ENCODE assay signal across 29 mouse cellular contexts in genomic region chr9:43131940-43132339, GRCm38 (mm10). TPM values are rescaled to one million over a fixed set of nuclear protein-coding genes. Genes with fewer than 3 reads are reported as not detected.
A peak's percentile ranks its signal among the peaks of the same experiment; 100 is the strongest.
DNase-seq lines count a peak whose midpoint lies in the region; ATAC-seq and TF ChIP-seq lines count a peak whose summit lies in the region.
"Had no signal": no experiment of that assay in that cellular context is flagged by ENCODE, and none has a peak within 500 bp of the region (broad histone marks: within the 10 kb centered on the region; RNA-seq: fewer than 3 reads in every experiment).

No protein-coding gene starts in this region.

- ATAC-seq in kidney, embryonic 16.5 days (ENCODE audit: low FRiP score, low TSS enrichment) = 0 out of 2 replicates have a peak, but pooled peaks have one; percentile 8
- ATAC-seq in lung, embryonic 14.5 days (ENCODE audit: insufficient read depth) = 0 out of 2 replicates have a peak, but pooled peaks have one; percentile 21
- ATAC-seq: CD4-positive, CD25-positive, alpha-beta regulatory T cell, adult 4 months; forebrain, embryonic 14.5 days; forebrain, postnatal 0 days; hindbrain, embryonic 16.5 days had no signal

- dilution Hi-C loops in CH12.LX (cut with MboI; ENCODE audit: extremely low pct_ligation_motif_present, extremely low pct_unique_long_range_greater_than_20kb, low sequenced_read_pairs) = no loop called here

- no peak overlapping the region for H3K9ac ChIP-seq in kidney, embryonic 16.5 days (replicated peaks; ENCODE audit: low read length)
- H3K9ac ChIP-seq in lung, embryonic 14.5 days = no peak overlapping the region
- no peak overlapping the region for H3K9ac ChIP-seq in CH12.LX (ENCODE audit: insufficient read depth, low read depth)
- no peak overlapping the region for H3K9ac ChIP-seq in ES-E14 (ENCODE audit: insufficient read depth, low read depth, low read length, poor library complexity, severe bottlenecking)
- H3K9ac ChIP-seq: embryonic facial prominence, embryonic 13.5 days; forebrain, postnatal 0 days; heart, embryonic 12.5 days; heart, embryonic 15.5 days; hindbrain, embryonic 13.5 days had no signal

- TF ChIP-seq RAD21 in CH12.LX (IDR thresholded peaks at IDR 0.05; ENCODE audit: low read depth, low read length) = no peak

- TF ChIP-seq CTCF in lung, embryonic 14.5 days (IDR thresholded peaks at IDR 0.05; ENCODE audit: low read depth) = no peak
- TF ChIP-seq CTCF in CH12.LX (conservative IDR thresholded peaks at IDR 0.05 in 1 of 2, IDR thresholded peaks at IDR 0.05 in 1 of 2; ENCODE audit: low read depth in 2 of 2, low read length in 2 of 2) = no peak

- no peaks in the 10 kb centered on the region for H3K9me3 ChIP-seq in kidney, embryonic 16.5 days (ENCODE audit: low read length)
- no peaks in the 10 kb centered on the region for H3K9me3 ChIP-seq in lung, embryonic 14.5 days (ENCODE audit: low read depth, low read length)
- H3K9me3 ChIP-seq in CH12.LX (replicated peaks; ENCODE audit: low read length) = peaks cover 3% of the 10 kb centered on the region
- no peaks in the 10 kb centered on the region for H3K9me3 ChIP-seq in ES-E14 (ENCODE audit: control insufficient read depth, insufficient read depth, low read depth, low read length)
- H3K9me3 ChIP-seq: embryonic facial prominence, embryonic 13.5 days; G1E; heart, embryonic 12.5 days; heart, embryonic 15.5 days; hindbrain, embryonic 10.5 days; hindbrain, embryonic 13.5 days had no signal

- no peak for TF ChIP-seq EP300 in CH12.LX (IDR thresholded peaks at IDR 0.05; ENCODE audit: low read length)

- no peak overlapping the region for H3K4me2 ChIP-seq in kidney, embryonic 16.5 days (replicated peaks; ENCODE audit: low read depth, low read length)
- no peak overlapping the region for H3K4me2 ChIP-seq in lung, embryonic 14.5 days
- H3K4me2 ChIP-seq in CH12.LX (ENCODE audit: insufficient read depth, low read depth, poor library complexity, severe bottlenecking) = no peak overlapping the region
- H3K4me2 ChIP-seq: embryonic facial prominence, embryonic 13.5 days; heart, embryonic 12.5 days; heart, embryonic 15.5 days; hindbrain, embryonic 13.5 days had no signal

- no peaks in the 10 kb centered on the region for H3K27me3 ChIP-seq in kidney, embryonic 16.5 days (ENCODE audit: insufficient read depth, low read length)
- H3K27me3 ChIP-seq in lung, embryonic 14.5 days (ENCODE audit: insufficient read depth, low read length) = no peaks in the 10 kb centered on the region
- peaks cover 10% of the 10 kb centered on the region for H3K27me3 ChIP-seq in CH12.LX (replicated peaks)
- H3K27me3 ChIP-seq: embryonic facial prominence, embryonic 13.5 days; heart, embryonic 12.5 days; heart, embryonic 15.5 days; hindbrain, embryonic 13.5 days had no signal

- H3K4me1 ChIP-seq in kidney, embryonic 16.5 days (ENCODE audit: insufficient read depth, low read length) = peaks cover 12% of the 10 kb centered on the region; the same call in 1 of the 2 replicates
- H3K4me1 ChIP-seq in lung, embryonic 14.5 days (ENCODE audit: insufficient read depth) = no peaks in the 10 kb centered on the region
- H3K4me1 ChIP-seq in CH12.LX (ENCODE audit: control insufficient read depth in 1 of 2, insufficient read depth in 2 of 2) (no peaks in the 10 kb centered on the region), ES-E14 (ENCODE audit: control insufficient read depth in 2 of 2, insufficient read depth in 2 of 2, low read length in 2 of 2, poor library complexity in 1 of 2) (peaks cover 0 to 21% of the 10 kb centered on the region in 2 experiments; a peak in 2 of 4 replicates)

- no peak for TF ChIP-seq POLR2A in CH12.LX (IDR thresholded peaks at IDR 0.05; ENCODE audit: low read depth, low read length)

- 75% methylated on average over 5 of the region's 5 CpGs for WGBS in kidney, embryonic 16.5 days
- WGBS in lung, embryonic 14.5 days = 61% methylated on average over 5 of the region's 5 CpGs

- no peak overlapping the region for H3K4me3 ChIP-seq in kidney, embryonic 16.5 days (ENCODE audit: low read length)
- no peak overlapping the region for H3K4me3 ChIP-seq in lung, embryonic 14.5 days (ENCODE audit: low read depth, low read length)
- H3K4me3 ChIP-seq in CH12.LX (replicated peaks in 1 of 3; ENCODE audit: low read depth in 2 of 3, low read length in 2 of 3, poor library complexity in 1 of 3) = no peak overlapping the region
- no peak overlapping the region for H3K4me3 ChIP-seq in ES-E14 (ENCODE audit: insufficient read depth in 1 of 2, low read depth in 1 of 2, low read length in 2 of 2, poor library complexity in 1 of 2, severe bottlenecking in 1 of 2)
- H3K4me3 ChIP-seq: embryonic facial prominence, embryonic 13.5 days; gastrocnemius, adult 2 months; heart, embryonic 12.5 days; heart, embryonic 15.5 days; hindbrain, embryonic 10.5 days; hindbrain, embryonic 13.5 days had no signal

- no peak for DNase-seq in kidney, postnatal 10 days
- no peak for DNase-seq in lung, embryonic 14.5 days
- DNase-seq in lung, postnatal 25 days (ENCODE audit: low spot score) = no peak
- DNase-seq in CH12.LX (ENCODE audit: extremely low read depth) = no peak
- DNase-seq in ES-E14 (ENCODE audit: low read depth, low spot score) = no peak
- no peak for DNase-seq in spleen, postnatal 10 days (ENCODE audit: low spot score in 2 of 2)
- DNase-seq in heart, adult 11 months = no peak
- DNase-seq: adrenal gland, adult 2 months; adrenal gland, postnatal 14 days; cerebellum, adult 11 months; cerebellum, adult 2 months; cerebellum, adult 9-11 months; cerebellum, postnatal 25 days; forebrain, postnatal 0 days; gastrocnemius, adult 2 months; gastrocnemius, postnatal 14 days; heart, adult 18-20 months; heart, postnatal 10 days; heart, postnatal 36 days had no signal

- in situ Hi-C loops in CH12.LX (cut with MboI; ENCODE audit: low pct_ligation_motif_present, low pct_unique_long_range_greater_than_20kb, low sequenced_read_pairs) (loop anchor here (10.0 kb wide), 1 partner anchor 153 kb away; no protein-coding TSS in a partner anchor), ES-E14 (cut with MboI; ENCODE audit: low sequenced_read_pairs in 2 of 2, unreplicated experiment in 2 of 2) (no loop called here)

- H3K27ac ChIP-seq in kidney, embryonic 16.5 days (ENCODE audit: low read length) = no peak overlapping the region
- no peak overlapping the region for H3K27ac ChIP-seq in lung, embryonic 14.5 days (ENCODE audit: low read depth)
- H3K27ac ChIP-seq in CH12.LX (ENCODE audit: insufficient read depth, low read depth) (no peak overlapping the region), ES-E14 (ENCODE audit: insufficient read depth, low read depth, low read length, poor library complexity, severe bottlenecking) (no peak overlapping the region)
- H3K27ac ChIP-seq: embryonic facial prominence, embryonic 13.5 days; gastrocnemius, adult 2 months; heart, embryonic 15.5 days; hindbrain, embryonic 10.5 days; hindbrain, embryonic 13.5 days had no signal

- H3K79me2 ChIP-seq in CH12.LX (replicated peaks; ENCODE audit: control insufficient read depth, extremely low read depth, insufficient read depth, poor library complexity, severe bottlenecking) = no peaks in the 10 kb centered on the region

- H3K36me3 ChIP-seq in kidney, embryonic 16.5 days (ENCODE audit: insufficient read depth, low read length) = no peaks in the 10 kb centered on the region
- no peaks in the 10 kb centered on the region for H3K36me3 ChIP-seq in lung, embryonic 14.5 days (ENCODE audit: insufficient read depth)
- H3K36me3 ChIP-seq in CH12.LX (replicated peaks in 1 of 2; ENCODE audit: control insufficient read depth in 1 of 2, insufficient read depth in 1 of 2, low read length in 1 of 2) = no peaks in the 10 kb centered on the region
- H3K36me3 ChIP-seq in ES-E14 (ENCODE audit: control insufficient read depth, insufficient read depth, low read length, poor library complexity, severe bottlenecking) = no peaks in the 10 kb centered on the region
- H3K36me3 ChIP-seq: embryonic facial prominence, embryonic 13.5 days; G1E; heart, embryonic 12.5 days; heart, embryonic 15.5 days; hindbrain, embryonic 10.5 days; hindbrain, embryonic 13.5 days had no signal

TF ChIP-seq in CH12.LX, 34 proteins besides CTCF, POLR2A, EP300 and RAD21:
- TF ChIP-seq SMC3 (IDR thresholded peaks at IDR 0.05; ENCODE audit: low read depth, low read length) = no peak
- TF ChIP-seq MAFK (IDR thresholded peaks at IDR 0.05; ENCODE audit: insufficient replicate concordance, low read length) = 0 out of 2 replicates have a peak, but pooled peaks have one; percentile 33
- TF ChIP-seq POLR2AphosphoS2 (IDR thresholded peaks at IDR 0.05; ENCODE audit: low read depth, low read length) = no peak
- no peak for TF ChIP-seq ZMIZ1 (IDR thresholded peaks at IDR 0.05; ENCODE audit: low read depth, low read length)
- TF ChIP-seq NRF1 (IDR thresholded peaks at IDR 0.05; ENCODE audit: low read depth, low read length) = no peak
- TF ChIP-seq JUND (conservative IDR thresholded peaks at IDR 0.05; ENCODE audit: low read depth, low read length) = no peak
- no peak for TF ChIP-seq CHD1 (IDR thresholded peaks at IDR 0.05; ENCODE audit: low read depth, low read length)

TF ChIP-seq in ES-E14, 5 proteins besides CTCF, POLR2A, EP300 and RAD21:
- no peak for TF ChIP-seq ZC3H11A (IDR thresholded peaks at IDR 0.05; ENCODE audit: borderline replicate concordance, low read depth, low read length)
- TF ChIP-seq ZNF384 (IDR thresholded peaks at IDR 0.05; ENCODE audit: low read depth, low read length) = no peak
- peak; percentile 73; the same call in 1 of the 2 replicates for TF ChIP-seq MAFK (IDR thresholded peaks at IDR 0.05; ENCODE audit: insufficient read depth, low read depth, low read length)
- TF ChIP-seq CHD2 (IDR thresholded peaks at IDR 0.05; ENCODE audit: low read depth, low read length) = no peak

RNA-seq across cellular contexts. Expression of gene Tmem136, which starts 15.6 kb away (rescaled TPM):
- 9.2 and 9.7 TPM in 2 replicates for polyA plus RNA-seq in kidney, embryonic 16.5 days (2015; fragmentation: Nextera tagmentation; extraction: Ambion mirVana)
- 5.3 and 5.9 TPM in 2 replicates for polyA plus RNA-seq in lung, embryonic 14.5 days (2014; fragmentation: Nextera tagmentation; extraction: Ambion mirVana)
- total RNA-seq in CH12.LX (2012; rRNA removed) (2.3 and 3.8 TPM in 2 replicates), CH12.LX (2014; rRNA removed) (0.17 and 0.38 TPM in 2 replicates), ES-E14 (2012; rRNA removed) (5.1 and 5.2 TPM in 2 replicates)
- polyA plus RNA-seq in CH12.LX (2012; ENCODE audit: insufficient read length, low read depth) = 0.34 and 0.52 TPM in 2 replicates

RNA-seq across cellular contexts. Expression of gene Arhgef12, which starts 24.9 kb away (rescaled TPM):
- 13.0 and 16.5 TPM in 2 replicates for polyA plus RNA-seq in kidney, embryonic 16.5 days (2015; fragmentation: Nextera tagmentation; extraction: Ambion mirVana)
- polyA plus RNA-seq in lung, embryonic 14.5 days (2014; fragmentation: Nextera tagmentation; extraction: Ambion mirVana) = 19.1 and 24.7 TPM in 2 replicates
- 8.7 and 10.4 TPM in 2 replicates for total RNA-seq in CH12.LX (2012; rRNA removed)
- total RNA-seq in CH12.LX (2014; rRNA removed) = 4.7 and 4.9 TPM in 2 replicates
- 7.8 and 9.4 TPM in 2 replicates for polyA plus RNA-seq in CH12.LX (2012; ENCODE audit: insufficient read length, low read depth)
- total RNA-seq in ES-E14 (2012; rRNA removed) = 22.2 and 23.2 TPM in 2 replicates
